Mouse (Mus musculus): ENCODE results near the gene Strn3. TPM values are rescaled to one million over a fixed set of nuclear protein-coding genes. Genes with fewer than 3 reads are reported as not detected.

Strn3 gene
- total and polyA plus RNA-seq, 2 experiments from 2014 or later: 30.8 to 92.8 TPM

DNA sequence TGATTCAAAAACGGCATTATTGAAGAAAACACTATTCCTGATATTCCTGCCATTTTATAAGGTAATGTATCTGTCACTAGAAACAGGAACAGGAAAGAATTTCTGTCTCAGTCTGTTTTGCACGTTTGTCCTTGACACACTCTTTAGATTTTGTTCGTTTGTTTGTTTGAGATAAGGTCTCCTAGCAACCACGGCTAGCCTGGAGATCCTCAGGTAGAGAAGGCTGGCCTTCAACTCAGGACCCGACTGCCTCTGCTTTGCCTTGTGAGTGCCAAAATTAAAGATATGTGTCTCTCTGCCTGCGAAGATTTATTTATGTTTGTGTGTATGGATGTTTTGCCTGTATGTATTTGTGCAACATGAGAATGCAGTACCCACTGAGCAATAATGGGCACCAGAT lies 49.8 kb downstream of the Strn3 start:
- H3K4me2 ChIP-seq (ENCODE audit: low read depth): no peak overlapping the region
- no peaks in the 10 kb centered on the region for H3K4me1 ChIP-seq (ENCODE audit: insufficient read depth)
- DNase-seq: no peak
- no peak overlapping the region for H3K27ac ChIP-seq (ENCODE audit: low read depth, low read length)
- H3K36me3 ChIP-seq (ENCODE audit: insufficient read depth): no peaks in the 10 kb centered on the region
- H3K27me3 ChIP-seq (ENCODE audit: insufficient read depth, low read length): no peaks in the 10 kb centered on the region
- no peaks in the 10 kb centered on the region for H3K9me3 ChIP-seq (ENCODE audit: low read length)
- 71% methylated on average over 6 of the region's 6 CpGs for WGBS
- no peak for ATAC-seq
- no peak for TF ChIP-seq CTCF (IDR thresholded peaks at IDR 0.05; ENCODE audit: low read depth)
- H3K9ac ChIP-seq: no peak overlapping the region
- no peak overlapping the region for H3K4me3 ChIP-seq (ENCODE audit: low read depth, low read length)

- ATAC-seq (no peak), DNase-seq (no peak)
- no peaks in the 10 kb centered on the region for H3K36me3 ChIP-seq (ENCODE audit: insufficient read depth)
- no peaks in the 10 kb centered on the region for H3K9me3 ChIP-seq (ENCODE audit: low read length)
- WGBS: 81% methylated on average over 2 of the region's 2 CpGs
- no peak overlapping the region for H3K9ac ChIP-seq
- no peaks in the 10 kb centered on the region for H3K4me1 ChIP-seq (ENCODE audit: insufficient read depth)
- H3K27ac ChIP-seq (ENCODE audit: low read depth, low read length): no peak overlapping the region
- no peak overlapping the region for H3K4me2 ChIP-seq (ENCODE audit: low read depth)
- no peak overlapping the region for H3K4me3 ChIP-seq (ENCODE audit: low read depth, low read length)
- H3K27me3 ChIP-seq (ENCODE audit: insufficient read depth, low read length): no peaks in the 10 kb centered on the region
- no peak for TF ChIP-seq CTCF (IDR thresholded peaks at IDR 0.05; ENCODE audit: low read depth)
Measured at GRCm38 (mm10) chr12:51636689-51637470, 54.8 kb downstream of the Strn3 start.

DNA sequence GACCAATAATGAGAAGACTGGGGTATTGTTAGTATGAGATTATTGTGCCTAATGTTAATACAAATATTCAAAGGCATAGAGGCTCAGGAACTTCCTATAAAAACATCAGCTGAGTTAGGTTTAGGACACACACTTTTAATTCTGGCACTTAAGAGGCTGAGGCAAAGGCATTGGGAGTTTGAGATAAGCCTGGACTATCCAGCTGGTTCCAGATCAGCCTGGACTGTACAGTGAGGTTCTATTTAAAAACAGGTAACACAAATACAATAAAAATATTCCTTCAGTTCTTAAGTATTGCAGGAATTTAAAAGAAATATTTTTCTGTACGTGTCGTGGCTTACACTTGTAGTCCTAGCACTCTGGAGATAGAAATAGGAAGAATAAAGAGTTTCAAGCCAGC lies 55.4 kb downstream of the Strn3 start:
- Histone ChIP-seq H3K4me2 (ENCODE audit: low read depth) (no peak overlapping the region), H3K9ac (no peak overlapping the region), H3K27me3 (ENCODE audit: insufficient read depth, low read length) (no peaks in the 10 kb centered on the region), H3K27ac (ENCODE audit: low read depth, low read length) (no peak overlapping the region; the same call in 1 of the 2 replicates), H3K4me3 (ENCODE audit: low read depth, low read length) (no peak overlapping the region), H3K4me1 (ENCODE audit: insufficient read depth) (no peaks in the 10 kb centered on the region), H3K9me3 (ENCODE audit: low read length) (no peaks in the 10 kb centered on the region), H3K36me3 (ENCODE audit: insufficient read depth) (no peaks in the 10 kb centered on the region)
- ATAC-seq: no peak
- TF ChIP-seq CTCF (IDR thresholded peaks at IDR 0.05; ENCODE audit: low read depth): no peak
- 88% methylated on average over 2 of the region's 2 CpGs for WGBS
- DNase-seq: no peak

DNA sequence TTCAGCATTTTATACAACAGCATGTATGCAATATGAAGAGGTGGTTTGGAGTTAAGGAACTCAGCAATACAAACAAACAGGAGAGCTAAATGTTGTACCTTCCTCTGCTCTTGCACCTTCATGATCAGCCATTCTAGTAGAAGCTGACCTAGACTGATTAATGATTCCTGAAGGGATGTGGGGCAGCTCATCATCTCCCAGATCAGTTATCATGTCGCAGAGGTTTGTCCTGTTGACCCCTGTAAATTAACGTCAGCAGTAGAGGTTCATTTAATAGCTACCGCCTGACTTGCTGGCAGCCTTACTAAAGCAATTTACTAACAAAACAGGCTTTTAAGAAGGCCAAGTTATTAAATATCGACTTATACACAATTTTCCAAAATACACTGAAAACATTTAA lies 58.2 kb downstream of the Strn3 start:
- Histone ChIP-seq H3K9me3 (ENCODE audit: low read length) (no peaks in the 10 kb centered on the region), H3K9ac (no peak overlapping the region), H3K27ac (ENCODE audit: low read depth, low read length) (no peak overlapping the region), H3K27me3 (ENCODE audit: insufficient read depth, low read length) (no peaks in the 10 kb centered on the region), H3K4me1 (ENCODE audit: insufficient read depth) (no peaks in the 10 kb centered on the region), H3K4me3 (ENCODE audit: low read depth, low read length) (no peak overlapping the region), H3K4me2 (ENCODE audit: low read depth) (no peak overlapping the region), H3K36me3 (ENCODE audit: insufficient read depth) (no peaks in the 10 kb centered on the region)
- 84% methylated on average over 4 of the region's 4 CpGs for WGBS
- no peak for TF ChIP-seq CTCF (IDR thresholded peaks at IDR 0.05; ENCODE audit: low read depth)
- DNase-seq: no peak
- no peak for ATAC-seq

- no peak; the same call in 1 of the 2 replicates for ATAC-seq
- no peak for DNase-seq
Measured at GRCm38 (mm10) chr12:51623366-51623694, 68.4 kb downstream of the Strn3 start.

GRCm38 (mm10) chr12:51622670-51623365 lies 68.9 kb downstream of the Strn3 start:
- no peaks in the 10 kb centered on the region for H3K4me1 ChIP-seq (ENCODE audit: insufficient read depth)
- no peak overlapping the region for H3K27ac ChIP-seq (ENCODE audit: low read depth, low read length)
- 67% methylated on average over 5 of the region's 5 CpGs for WGBS
- no peak overlapping the region for H3K4me2 ChIP-seq (ENCODE audit: low read depth)
- no peaks in the 10 kb centered on the region for H3K9me3 ChIP-seq (ENCODE audit: low read length)
- peaks cover 8% of the 10 kb centered on the region for H3K36me3 ChIP-seq (ENCODE audit: insufficient read depth)
- DNase-seq: peak; percentile 63
- no peak overlapping the region for H3K9ac ChIP-seq
- ATAC-seq: peak; percentile 89
- H3K4me3 ChIP-seq (ENCODE audit: low read depth, low read length): no peak overlapping the region
- TF ChIP-seq CTCF (IDR thresholded peaks at IDR 0.05; ENCODE audit: low read depth): peak; percentile 61
- H3K27me3 ChIP-seq (ENCODE audit: insufficient read depth, low read length): no peaks in the 10 kb centered on the region

More at GRCm38 (mm10) chr12:51623366-51623694, 68.4 kb downstream of the Strn3 start:
- H3K9ac ChIP-seq: no peak overlapping the region
- no peak overlapping the region for H3K4me2 ChIP-seq (ENCODE audit: low read depth)
- no peaks in the 10 kb centered on the region for H3K27me3 ChIP-seq (ENCODE audit: insufficient read depth, low read length)
- H3K27ac ChIP-seq (ENCODE audit: low read depth, low read length): no peak overlapping the region
- H3K4me3 ChIP-seq (ENCODE audit: low read depth, low read length): no peak overlapping the region
- H3K4me1 ChIP-seq (ENCODE audit: insufficient read depth): no peaks in the 10 kb centered on the region
- H3K36me3 ChIP-seq (ENCODE audit: insufficient read depth): peaks cover 8% of the 10 kb centered on the region
- no peaks in the 10 kb centered on the region for H3K9me3 ChIP-seq (ENCODE audit: low read length)
- TF ChIP-seq CTCF (IDR thresholded peaks at IDR 0.05; ENCODE audit: low read depth): no peak

DNA sequence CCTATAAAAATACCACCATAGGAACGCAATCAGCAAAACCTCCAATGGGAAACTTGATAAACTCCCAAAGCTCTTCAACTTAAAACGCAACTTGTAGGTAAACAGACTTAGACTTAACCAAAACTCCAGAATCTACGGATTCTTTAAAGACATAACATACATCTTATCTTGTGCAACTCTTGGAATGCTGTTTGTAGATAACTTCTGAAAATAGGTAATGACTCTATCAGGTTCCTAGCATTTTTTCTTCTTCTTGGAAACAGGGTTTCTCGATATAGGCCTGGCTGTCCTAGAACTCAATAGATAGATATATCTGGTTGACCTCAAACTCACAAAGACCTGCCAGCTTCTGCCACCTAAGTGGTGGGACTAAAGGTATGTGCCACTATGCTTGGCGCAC lies 70.5 kb downstream of the Strn3 start:
- Histone ChIP-seq H3K4me2 (ENCODE audit: low read depth) (no peak overlapping the region), H3K4me3 (ENCODE audit: low read depth, low read length) (no peak overlapping the region), H3K36me3 (ENCODE audit: insufficient read depth) (peaks cover 12% of the 10 kb centered on the region), H3K4me1 (ENCODE audit: insufficient read depth) (no peaks in the 10 kb centered on the region), H3K9me3 (ENCODE audit: low read length) (no peaks in the 10 kb centered on the region), H3K27ac (ENCODE audit: low read depth, low read length) (no peak overlapping the region), H3K27me3 (ENCODE audit: insufficient read depth, low read length) (no peaks in the 10 kb centered on the region), H3K9ac (no peak overlapping the region)
- WGBS: 95% methylated on average over 5 of the region's 5 CpGs
- no peak for TF ChIP-seq CTCF (IDR thresholded peaks at IDR 0.05; ENCODE audit: low read depth)
- ATAC-seq: no peak
- no peak for DNase-seq
